Mouse (Mus musculus) neutrophil, adult 5-6 weeks (primary cell): ENCODE data around the gene Hmgcs1. TPM values are rescaled to one million over a fixed set of nuclear protein-coding genes. Genes with fewer than 3 reads are reported as not detected.

Experiments used
- ATAC-seq: fragments of 151-379, 151-347 bp; 2 replicates; pipeline ENCODE4 v1.8.0; 2017; ENCODE audit warnings: mild to moderate bottlenecking, moderate TSS enrichment; ENCODE audit not compliant: insufficient number of reproducible peaks, poor library complexity, low FRiP score, severe bottlenecking; ENCODE audit errors: extremely low read depth
- total RNA-seq: library from RNA; stranded (forward); fragments of 200-1000 nt; gene quantifications from 2 replicates; pipeline ENCODE4 v1.2.3, GENCODE M21; 2017

Gene Hmgcs1
- total RNA-seq, 1 experiment from 2014 or later, result 25.7 TPM

DNA sequence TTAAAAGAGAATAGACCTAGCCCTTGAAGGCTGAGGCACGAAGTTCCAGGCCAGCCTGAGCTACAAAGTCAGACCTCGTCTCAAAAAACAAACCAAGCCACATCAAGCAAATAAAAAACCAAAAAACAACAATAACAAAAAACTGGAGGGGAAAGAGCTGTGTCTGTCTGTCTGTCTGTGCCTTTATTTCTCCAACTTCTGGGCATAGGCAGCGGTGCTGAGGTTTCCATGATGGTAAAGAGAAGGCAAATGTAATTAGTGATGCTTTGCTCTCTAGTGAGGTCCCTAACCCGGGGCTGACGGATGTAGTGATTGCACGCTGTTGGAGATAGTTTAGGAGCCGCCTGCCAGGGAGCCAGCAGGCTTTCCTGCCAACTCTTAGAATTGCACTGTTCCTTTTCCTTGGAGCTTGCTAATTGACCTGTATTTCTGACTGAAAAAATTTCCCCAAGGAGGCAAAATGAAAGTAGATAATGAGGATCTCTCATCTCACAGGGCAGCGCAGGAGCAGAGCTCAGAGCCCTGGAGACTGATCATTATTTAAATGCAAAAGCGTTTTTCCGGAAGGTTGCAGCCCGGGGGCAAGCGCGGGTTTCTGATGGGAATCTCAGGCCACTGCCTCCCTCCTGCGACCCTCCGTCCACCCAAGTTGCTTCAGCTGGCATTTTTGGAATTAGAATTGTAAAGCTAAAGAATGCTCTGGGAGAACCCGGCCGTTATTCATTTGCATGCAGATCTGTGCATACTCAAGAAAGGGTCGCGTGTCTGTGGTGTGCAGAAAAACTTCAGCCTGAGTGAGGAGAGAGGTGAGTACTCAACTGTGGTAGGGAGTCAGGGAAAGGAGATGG lies 51.4 kb downstream of the Hmgcs1 start:
- no peak for ATAC-seq

DNA sequence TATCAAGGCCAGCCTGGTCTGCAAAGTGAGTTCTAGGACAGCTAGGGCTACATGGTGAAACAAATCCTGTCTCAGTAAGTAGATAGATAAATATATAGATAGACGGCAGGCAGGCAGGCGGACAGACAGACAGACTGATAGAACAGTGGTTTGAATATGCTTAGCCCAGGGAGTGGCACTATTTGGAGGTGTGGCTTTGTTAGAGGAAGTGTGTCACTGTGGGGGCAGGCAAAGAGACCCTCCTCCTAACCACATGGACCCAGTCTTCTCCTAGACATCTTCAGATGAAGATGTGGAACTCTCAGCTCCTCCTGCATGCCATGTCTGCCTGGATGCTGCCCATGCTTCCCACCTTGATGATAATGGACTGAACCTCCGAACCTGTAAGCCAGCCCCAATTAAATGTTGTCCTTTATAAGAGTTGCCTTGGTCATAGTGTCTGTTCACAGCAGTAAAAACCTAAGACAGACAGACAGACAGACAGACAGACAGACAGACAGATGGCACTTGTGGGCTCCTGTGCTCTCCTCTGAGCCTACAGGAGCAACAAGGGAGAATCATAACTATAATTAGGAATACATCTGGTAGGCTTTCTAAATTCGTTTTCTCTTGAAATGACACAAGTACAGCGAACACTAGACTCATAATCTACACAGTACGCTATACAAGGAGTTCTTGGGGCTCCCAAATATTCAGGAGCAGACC lies 52.7 kb downstream of the Hmgcs1 start:
- ATAC-seq, result no peak

DNA sequence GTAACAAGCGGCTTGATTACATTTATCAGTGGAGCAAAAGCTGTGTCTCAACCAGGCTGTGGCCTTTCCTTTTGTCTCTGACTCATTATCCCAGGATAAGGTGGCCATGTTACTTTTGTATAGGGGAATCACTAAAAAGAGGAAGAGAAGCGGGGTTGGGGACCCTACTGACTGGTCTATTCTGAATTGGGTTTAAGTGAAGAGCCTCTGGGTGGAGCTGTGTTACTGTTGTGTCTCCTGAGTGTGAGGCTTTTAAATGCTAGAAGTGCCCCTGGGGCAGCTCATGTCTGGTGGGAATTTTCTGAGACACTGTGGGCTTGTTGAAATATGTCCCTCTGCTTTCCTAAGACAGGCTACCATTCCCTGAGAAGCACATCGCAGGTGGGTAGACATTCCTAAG lies 53.3 kb downstream of the Hmgcs1 start:
- no peak for ATAC-seq

DNA sequence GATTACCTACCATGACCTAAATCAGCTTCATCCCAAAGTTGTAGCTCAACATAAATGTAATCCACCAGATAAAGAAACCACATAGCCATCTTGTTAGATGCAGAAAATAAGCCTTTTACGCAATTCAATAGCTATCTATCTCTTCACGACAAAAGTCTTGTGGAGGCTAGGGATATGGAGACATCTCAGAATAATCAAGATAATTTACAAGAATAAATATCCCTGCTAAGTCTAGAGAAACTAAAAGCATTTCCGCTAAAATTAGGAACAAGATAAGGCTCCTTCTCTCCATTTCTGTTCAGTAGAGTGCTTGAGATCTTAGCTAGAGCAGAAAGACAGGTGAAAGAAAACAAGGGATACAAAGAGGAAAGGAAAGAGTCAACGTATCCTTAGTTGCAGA lies 56.8 kb downstream of the Hmgcs1 start:
- ATAC-seq, result no peak

DNA sequence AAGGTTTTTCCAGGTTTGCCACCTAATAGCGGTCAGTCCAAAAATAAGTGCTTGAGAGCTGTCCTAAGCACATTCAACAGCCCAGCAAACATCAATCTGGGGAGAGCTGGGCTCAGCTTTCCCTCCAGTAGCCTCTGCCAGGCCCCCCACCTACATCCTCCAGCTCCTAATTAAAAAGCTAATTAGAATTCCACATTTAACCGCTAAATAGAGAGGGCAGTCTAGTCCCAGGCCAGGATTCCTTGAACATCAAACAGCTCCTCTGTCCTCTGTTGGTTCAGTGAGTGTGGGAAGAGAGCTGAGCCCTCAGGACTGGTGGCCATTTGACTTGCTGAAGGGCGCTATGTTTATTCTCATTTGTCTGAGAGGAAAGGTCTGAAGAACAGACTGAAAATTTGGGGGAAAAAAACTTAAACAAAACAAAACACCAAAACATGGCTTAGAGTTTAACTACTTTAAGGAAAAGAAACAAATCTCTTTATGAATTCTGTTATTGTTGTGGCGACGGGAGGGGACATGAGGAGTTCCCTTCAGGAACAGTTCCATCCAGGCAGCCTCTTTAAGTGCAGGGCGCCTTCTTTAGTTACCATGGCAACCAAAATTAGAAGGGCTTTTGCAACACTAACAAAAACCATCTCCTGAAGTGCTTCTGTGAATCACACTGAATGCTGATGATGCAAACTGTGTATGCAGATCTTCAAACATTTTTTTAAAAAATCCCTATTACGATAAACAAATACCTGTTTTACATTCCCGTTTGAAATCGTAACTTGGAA lies 63.9 kb downstream of the Hmgcs1 start:
- ATAC-seq, result no peak

DNA sequence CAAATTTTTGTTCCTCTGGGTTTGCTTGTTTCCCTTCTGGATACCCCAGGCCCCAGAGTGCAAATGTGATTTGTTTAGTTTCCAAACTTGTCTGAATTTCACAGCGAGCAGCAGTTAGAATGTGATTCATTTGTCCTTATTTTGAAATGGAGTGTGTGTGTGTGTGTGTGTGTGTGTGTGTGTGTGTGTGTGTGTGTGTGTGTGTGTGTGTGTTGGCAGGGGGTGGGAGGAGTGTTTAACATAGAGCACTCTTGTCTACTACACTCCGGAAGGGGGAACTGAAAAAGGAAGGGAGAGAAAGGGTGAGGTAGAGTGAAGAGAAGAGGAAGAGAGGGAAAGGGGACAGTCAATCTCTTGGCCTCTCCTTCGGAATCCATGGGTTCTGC lies 64.4 kb downstream of the Hmgcs1 start:
- no peak for ATAC-seq

DNA sequence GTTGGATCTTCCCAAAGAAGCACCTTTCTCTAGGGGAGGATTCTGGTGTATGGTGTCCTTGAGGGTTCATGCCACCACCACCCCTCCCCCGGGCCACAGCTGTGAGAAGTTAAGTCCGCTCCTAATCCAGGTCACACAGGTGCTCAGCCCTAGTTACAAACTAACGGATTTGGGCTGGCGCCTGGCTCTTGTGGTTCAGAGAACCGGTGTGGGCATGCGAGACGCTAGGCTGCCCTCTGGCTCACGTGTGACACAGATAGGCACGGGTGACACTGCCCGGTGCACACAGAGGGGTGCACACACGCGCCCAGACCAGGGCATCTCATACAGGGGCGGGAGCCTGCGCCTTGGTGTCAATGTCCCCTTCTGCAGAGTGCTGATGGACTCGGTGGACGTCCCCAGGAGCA lies 65.0 kb downstream of the Hmgcs1 start:
- ATAC-seq, result peak; percentile 25

DNA sequence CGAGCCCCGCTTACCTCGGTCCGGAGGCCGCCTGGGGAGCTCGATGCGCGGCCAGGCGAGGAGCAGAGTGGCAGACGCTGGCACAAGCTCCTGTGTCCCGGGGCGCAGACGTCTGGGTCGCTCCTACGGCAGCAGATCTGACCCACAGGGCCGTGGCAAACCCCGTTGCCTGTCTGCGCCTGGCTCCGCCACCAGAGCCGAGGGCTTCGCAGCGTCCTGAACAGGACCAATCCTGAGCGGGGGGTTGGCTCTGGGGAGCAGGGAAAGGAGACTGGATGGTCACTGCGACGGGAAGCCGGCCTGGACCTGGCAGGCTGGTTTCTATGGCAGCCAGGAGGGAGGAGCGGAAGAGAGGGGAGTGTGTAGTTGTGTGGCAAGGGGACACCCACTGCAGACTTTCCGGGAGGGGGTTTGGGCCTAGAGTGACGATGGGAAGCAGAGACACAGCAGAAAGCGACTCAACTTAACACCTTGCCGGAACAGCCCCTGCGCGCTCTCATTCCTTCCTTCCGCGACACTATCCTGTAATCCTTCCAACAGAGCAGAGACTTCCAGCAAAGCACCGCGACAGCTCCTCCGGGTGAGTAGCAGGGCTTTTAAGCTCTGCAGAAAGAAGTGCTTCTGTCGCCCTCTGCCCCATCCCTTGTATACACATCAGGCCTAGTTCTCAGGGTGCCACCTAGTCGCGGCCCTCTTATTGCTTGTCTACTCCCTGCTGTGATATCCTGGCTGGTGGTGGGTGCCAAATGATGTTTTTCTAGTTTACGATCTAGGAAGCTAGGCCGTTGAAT lies 65.7 kb downstream of the Hmgcs1 start, which contains the start of gene Nim1k:
TSS of gene Nim1k (minus strand) at position 202 of the 791 bp plus-strand sequence.
- ATAC-seq, result peak; percentile 57

DNA sequence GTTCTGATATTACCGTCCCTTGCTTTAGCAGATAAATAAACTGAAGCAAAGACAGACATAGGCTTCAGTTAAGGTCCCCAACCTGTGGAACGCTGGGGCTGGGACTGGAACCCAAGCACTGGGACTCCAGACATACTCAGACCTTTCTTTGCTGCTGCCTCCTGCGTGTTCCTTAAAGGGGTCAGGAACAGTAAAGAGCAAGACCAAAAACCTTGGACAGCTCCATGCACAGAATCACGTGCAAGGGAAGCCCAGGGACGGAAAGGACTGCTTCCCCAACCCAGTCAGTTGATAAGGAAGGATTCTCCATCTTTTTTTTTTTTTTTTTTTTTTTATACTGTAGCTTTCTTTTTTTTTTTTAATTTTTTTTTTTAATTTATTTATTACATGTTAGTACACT lies 66.7 kb downstream of the Hmgcs1 start:
- ATAC-seq, result no peak

Other genes with a start within 250 kb of the Hmgcs1 start
- 137 and 166 TPM in 2 replicates for gene 4833420G17Rik, start 227.6 kb upstream of the Hmgcs1 start, total RNA-seq
- 2.2 and 2.8 TPM in 2 replicates for gene Tmem267, start 202.3 kb upstream of the Hmgcs1 start, total RNA-seq
- gene 3110070M22Rik, start 202.0 kb upstream of the Hmgcs1 start, total RNA-seq, result 0.98 and 1.7 TPM in 2 replicates
- gene Ccl28, start 66.6 kb upstream of the Hmgcs1 start, total RNA-seq, result not detected in 2 replicates
- 0.23 and 0.37 TPM in 2 replicates for gene Nim1k, start 65.5 kb downstream of the Hmgcs1 start, total RNA-seq
- gene Zfp131, start 100.5 kb downstream of the Hmgcs1 start, total RNA-seq, result 56.8 and 65.6 TPM in 2 replicates
- not detected in 2 replicates for gene AF067063, start 139.8 kb downstream of the Hmgcs1 start, total RNA-seq
- not detected in 2 replicates for gene D13Ertd608e, start 145.6 kb downstream of the Hmgcs1 start, total RNA-seq
- not detected in 2 replicates for gene Tcstv1, start 204.4 kb downstream of the Hmgcs1 start, total RNA-seq
- not detected in 2 replicates for gene Gm21761, start 238.9 kb downstream of the Hmgcs1 start, total RNA-seq